Mouse (Mus musculus): Measurements from ENCODE around the gene Kmt2e.

- TF ChIP-seq CTCF (IDR thresholded peaks at IDR 0.05; ENCODE audit: extremely low read depth, insufficient read depth, low read length) (no peak), POLR2A (IDR thresholded peaks at IDR 0.05; ENCODE audit: extremely low read depth, insufficient read depth, low read length) (no peak)
Measured at GRCm38 (mm10) chr5:23505578-23505977, 71.3 kb downstream of the Kmt2e start.
